Mouse (Mus musculus) megakaryocyte-erythroid progenitor cell, adult 5 weeks (primary cell): ENCODE measurements around the gene Siglech. TPM values are rescaled to one million over a fixed set of nuclear protein-coding genes. Genes with fewer than 3 reads are reported as not detected.

Experiments used
- polyA plus RNA-seq: library from polyadenylated mRNA; stranded (reverse); fragments of >175 nt; gene quantifications from 2 replicates; pipeline ENCODE4 v1.2.3, GENCODE M21; 2012

Siglech gene
- polyA plus RNA-seq: 0.31 and 0.49 TPM in 2 replicates

GRCm38 (mm10) chr7:55767926-55768325 is at the start of gene Siglech:
Gene Siglech (plus strand): TSS chr7:55768178.

DNA sequence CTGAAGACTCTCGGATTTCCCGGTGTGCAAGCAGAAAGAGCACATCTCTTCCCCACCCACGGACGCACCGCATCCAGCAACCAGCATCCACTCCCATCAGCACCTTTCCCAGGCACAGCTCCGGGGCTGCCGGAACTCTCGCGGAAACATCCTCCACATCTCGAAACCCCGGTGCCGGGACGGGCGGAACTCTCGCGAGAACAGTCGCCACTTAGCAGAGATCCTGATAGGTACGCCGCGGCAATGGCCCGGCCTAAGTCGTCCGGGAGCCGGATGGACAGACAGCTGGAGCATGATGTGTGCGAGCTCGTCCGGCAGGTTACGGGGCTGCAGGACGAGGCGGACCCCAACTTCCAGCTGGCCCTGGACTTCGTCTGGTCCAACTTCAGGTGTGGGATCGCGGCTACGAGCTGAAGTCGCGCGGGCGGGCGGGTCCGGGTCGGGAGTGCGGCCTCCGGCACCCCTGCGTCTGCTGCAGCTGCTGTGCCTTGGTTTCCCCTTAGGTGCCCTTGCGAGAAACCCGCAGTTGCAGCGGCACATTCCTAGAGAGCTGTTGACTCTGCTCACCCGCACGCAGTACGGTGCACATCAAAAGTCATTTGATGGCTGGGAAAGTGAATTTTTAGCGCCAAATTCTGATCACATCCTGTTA is 26.1 kb downstream of the Siglech start, which contains the start of gene Tubgcp5:
Gene Tubgcp5, plus strand, starts transcription at position 203 of the 652 bp plus-strand sequence.

Other genes with a start within 250 kb of the Siglech start
- gene Tubgcp5, start 26.0 kb downstream of the Siglech start, polyA plus RNA-seq: 1.3 and 1.8 TPM in 2 replicates
- 22.8 and 25.2 TPM in 2 replicates for gene Cyfip1, start 73.6 kb downstream of the Siglech start, polyA plus RNA-seq
- gene Nipa2, start 194.3 kb downstream of the Siglech start, polyA plus RNA-seq: 11.6 and 13.2 TPM in 2 replicates